Mouse (Mus musculus) liver, embryonic 14.5 days (tissue): ENCODE data around the gene Tbx20.

ENCODE experiments used
- CTCF ChIP-seq: IDR thresholded peaks from 2 replicates; pipeline ENCODE4 v1.5.1; 2016; ENCODE audit warnings: antibody characterized with exemption, low read depth, control low read depth
- EP300 ChIP-seq: IDR thresholded peaks from 2 replicates; pipeline ENCODE4 v1.6.1; 2016; ENCODE audit warnings: antibody characterized with exemption, low read depth

- TF ChIP-seq CTCF (no peak), EP300 (no peak)
Measured at GRCm38 (mm10) chr9:24792110-24792509, 18.0 kb upstream of the Tbx20 start.
